9 mouse cellular contexts compared by ENCODE assay signal in genomic region chr7:108950762-108951331, GRCm38 (mm10). TPM values are rescaled to one million over a fixed set of nuclear protein-coding genes. Genes with fewer than 3 reads are reported as not detected.
DNase-seq lines count a peak whose midpoint lies in the region; ATAC-seq and TF ChIP-seq lines count a peak whose summit lies in the region.
"Had no signal": no experiment of that assay in that cellular context is flagged by ENCODE, and none has a peak within 500 bp of the region (broad histone marks: within the 10 kb centered on the region; RNA-seq: fewer than 3 reads in every experiment).

No protein-coding gene starts in this region.

- no peak for ATAC-seq in lung, postnatal 0 days
- ATAC-seq in midbrain, embryonic 11.5 days (ENCODE audit: low FRiP score) = peak; percentile 56

- no peak for TF ChIP-seq EP300 in lung, postnatal 0 days (IDR thresholded peaks at IDR 0.05)

- under 1% methylated on average over 52 of the region's 52 CpGs for WGBS in lung, postnatal 0 days
- 1% methylated on average over 52 of the region's 52 CpGs for WGBS in midbrain, embryonic 11.5 days

- H3K4me3 ChIP-seq in lung, postnatal 0 days (ENCODE audit: low read depth, low read length) = peak overlapping the region; percentile 30
- H3K4me3 ChIP-seq in midbrain, embryonic 11.5 days (ENCODE audit: low read depth, low read length) = peak overlapping the region; percentile 52

- DNase-seq in lung, postnatal 0 days (ENCODE audit: low spot score) = no peak
- no peak for DNase-seq in lung, postnatal 14 days
- peak; percentile 71 for DNase-seq in cerebellum, adult 8-10 months
- peak; percentile 60 to 63 for DNase-seq in frontal cortex, postnatal 14 days (ENCODE audit: low spot score in 2 of 2)
- DNase-seq in layer of hippocampus, adult 8-10 months (ENCODE audit: low spot score in 2 of 2) = peak; percentile 60 to 69
- DNase-seq in midbrain, embryonic 11.5 days (ENCODE audit: low spot score, missing footprints) = peak; percentile 96
- DNase-seq in telencephalon, adult 2 months (ENCODE audit: low read depth, low spot score) = peak; percentile 55
- DNase-seq in gastrocnemius, postnatal 25 days = no peak

- H3K27ac ChIP-seq in lung, postnatal 0 days (ENCODE audit: low read length) = no peak overlapping the region
- no peak overlapping the region for H3K27ac ChIP-seq in midbrain, embryonic 11.5 days (ENCODE audit: low read depth, low read length)

- no peak overlapping the region for H3K9ac ChIP-seq in lung, postnatal 0 days (replicated peaks; ENCODE audit: low read depth)
- H3K9ac ChIP-seq in midbrain, embryonic 11.5 days (ENCODE audit: low read length) = peak overlapping the region; percentile 51

- TF ChIP-seq CTCF in lung, postnatal 0 days (IDR thresholded peaks at IDR 0.05) = no peak

- H3K9me3 ChIP-seq in lung, postnatal 0 days (ENCODE audit: low read length) = no peaks in the 10 kb centered on the region
- no peaks in the 10 kb centered on the region for H3K9me3 ChIP-seq in midbrain, embryonic 11.5 days (ENCODE audit: control insufficient read depth, low read length)

- peak overlapping the region; percentile 48 for H3K4me2 ChIP-seq in lung, postnatal 0 days (replicated peaks; ENCODE audit: low read depth, low read length)
- H3K4me2 ChIP-seq in midbrain, embryonic 11.5 days = peak overlapping the region; percentile 99

- H3K27me3 ChIP-seq in lung, postnatal 0 days (replicated peaks; ENCODE audit: insufficient read depth, low read length) = peaks cover 19% of the 10 kb centered on the region
- peaks cover 35% of the 10 kb centered on the region for H3K27me3 ChIP-seq in midbrain, embryonic 11.5 days (ENCODE audit: control insufficient read depth, insufficient read depth, low read length)

- H3K4me1 ChIP-seq in lung, postnatal 0 days (ENCODE audit: insufficient read depth, low read depth, low read length) = no peaks in the 10 kb centered on the region
- peaks cover 3% of the 10 kb centered on the region; the same call in 1 of the 2 replicates for H3K4me1 ChIP-seq in midbrain, embryonic 11.5 days (ENCODE audit: control insufficient read depth, insufficient read depth, low read length)

- peaks cover 1% of the 10 kb centered on the region; the same call in 1 of the 2 replicates for H3K36me3 ChIP-seq in lung, postnatal 0 days (ENCODE audit: insufficient read depth, low read length)
- H3K36me3 ChIP-seq in midbrain, embryonic 11.5 days (ENCODE audit: control insufficient read depth, insufficient read depth, low read length) = no peaks in the 10 kb centered on the region; the same call in 1 of the 2 replicates

RNA-seq across cellular contexts. Expression of gene Tub, which starts 0.7 kb away (rescaled TPM):
- 0.29 and 0.38 TPM in 2 replicates for polyA plus RNA-seq in lung, postnatal 0 days (2015; fragmentation: Nextera tagmentation; extraction: Ambion mirVana)
- total RNA-seq in layer of hippocampus, adult 8-10 months (2022) = 100 to 1,000 TPM; 146 to 206 (median 173) TPM
- 10.5 TPM in 2 replicates for polyA plus RNA-seq in midbrain, embryonic 11.5 days (2014; fragmentation: Nextera tagmentation; extraction: Ambion mirVana)
- total RNA-seq in gastrocnemius, postnatal 25 days (2021) = under 1 TPM; 0.69 to 0.70 TPM

RNA-seq across cellular contexts. Expression of gene Eif3f, which starts 16.6 kb away (rescaled TPM):
- polyA plus RNA-seq in lung, postnatal 0 days (2015; fragmentation: Nextera tagmentation; extraction: Ambion mirVana) = 80.1 and 83.6 TPM in 2 replicates
- 100 to 1,000 TPM in 2 of 4 experiments, 10 to 100 TPM in 2; 92.4 to 104 (median 100) TPM for total RNA-seq in layer of hippocampus, adult 8-10 months (2022)
- polyA plus RNA-seq in midbrain, embryonic 11.5 days (2014; fragmentation: Nextera tagmentation; extraction: Ambion mirVana) = 73.0 and 85.0 TPM in 2 replicates
- 10 to 100 TPM; 86.5 to 98.1 TPM for total RNA-seq in gastrocnemius, postnatal 25 days (2021)

RNA-seq across cellular contexts. Expression of gene Nlrp10, which starts 20.9 kb away (rescaled TPM):
- 0.27 and 0.31 TPM in 2 replicates for polyA plus RNA-seq in lung, postnatal 0 days (2015; fragmentation: Nextera tagmentation; extraction: Ambion mirVana)
- under 1 TPM; 0.26 to 0.56 (median 0.42) TPM for total RNA-seq in layer of hippocampus, adult 8-10 months (2022)
- polyA plus RNA-seq in midbrain, embryonic 11.5 days (2014; fragmentation: Nextera tagmentation; extraction: Ambion mirVana) = not detected in 2 replicates
- 1 to 10 TPM in 1 of 2 experiments, under 1 TPM in 1; 0.75 to 1.6 TPM for total RNA-seq in gastrocnemius, postnatal 25 days (2021)

RNA-seq across cellular contexts. Expression of gene Olfr519, which starts 56.6 kb away (rescaled TPM):
- polyA plus RNA-seq in lung, postnatal 0 days (2015; fragmentation: Nextera tagmentation; extraction: Ambion mirVana) = not detected in 2 replicates
- total RNA-seq in layer of hippocampus, adult 8-10 months (2022) = not detected
- not detected in 2 replicates for polyA plus RNA-seq in midbrain, embryonic 11.5 days (2014; fragmentation: Nextera tagmentation; extraction: Ambion mirVana)
- not detected for total RNA-seq in gastrocnemius, postnatal 25 days (2021)
- total RNA-seq: adrenal gland, adult 18-20 months had no signal

Comparison
In these comparisons a context has a peak if more than half of its experiments do, and no peak if none do; other contexts are left out.
1. DNase-seq: peak in cerebellum, adult 8-10 months (single experiment), frontal cortex, postnatal 14 days (2 of 2), layer of hippocampus, adult 8-10 months (2 of 2), midbrain, embryonic 11.5 days (single experiment) and telencephalon, adult 2 months (single experiment); none in lung, postnatal 0 days (single experiment), lung, postnatal 14 days (single experiment) and gastrocnemius, postnatal 25 days (single experiment).
2. RNA of gene Tub, which starts 0.7 kb away (total RNA-seq): 146 to 206 TPM in layer of hippocampus, adult 8-10 months; 0.69 to 0.70 TPM in gastrocnemius, postnatal 25 days; every median in the first group is over 10 times any median in the second.